Mouse (Mus musculus): ENCODE results near the gene Slc22a15. TPM values are rescaled to one million over a fixed set of nuclear protein-coding genes. Genes with fewer than 3 reads are reported as not detected.
"Not testable (repeated sequence)": the region's sequence is repeated elsewhere in the genome, so short reads cannot be mapped to it uniquely, and the experiment has no call there.

Slc22a15 gene
- polyA plus RNA-seq, 1 experiment from 2014 or later: 5.7 TPM

GRCm38 (mm10) chr3:101831189-101831858 lies 92.9 kb downstream of the Slc22a15 start:
- Histone ChIP-seq H3K4me2 (ENCODE audit: low read depth, low read length) (peak overlapping the region; percentile 15), H3K9me3 (ENCODE audit: control insufficient read depth, low read length) (no peaks in the 10 kb centered on the region), H3K4me1 (ENCODE audit: control insufficient read depth, insufficient read depth, low read length) (peaks cover 47% of the 10 kb centered on the region), H3K4me3 (ENCODE audit: low read length) (no peak overlapping the region), H3K9ac (ENCODE audit: low read depth, low read length) (0 out of 2 replicates have a peak overlapping the region, but pooled peaks have one; percentile 53), H3K27ac (ENCODE audit: low read length) (peak overlapping the region; percentile 87), H3K36me3 (ENCODE audit: control insufficient read depth, insufficient read depth, low read length) (no peaks in the 10 kb centered on the region), H3K27me3 (replicated peaks; ENCODE audit: control insufficient read depth, insufficient read depth, low read length) (no peaks in the 10 kb centered on the region)
- peak; percentile 80 for ATAC-seq
- WGBS: 21% methylated on average over 10 of the region's 10 CpGs

- H3K36me3 ChIP-seq (ENCODE audit: control insufficient read depth, insufficient read depth, low read length): no peaks in the 10 kb centered on the region
- ATAC-seq: no peak
- WGBS: 77% methylated on average over 10 of the region's 10 CpGs
- peaks cover 40% of the 10 kb centered on the region for H3K4me1 ChIP-seq (ENCODE audit: control insufficient read depth, insufficient read depth, low read length)
- peak overlapping the region; percentile 83 for H3K27ac ChIP-seq (ENCODE audit: low read length)
- no peak overlapping the region for H3K9ac ChIP-seq (ENCODE audit: low read depth, low read length)
- no peaks in the 10 kb centered on the region for H3K9me3 ChIP-seq (ENCODE audit: control insufficient read depth, low read length)
- no peak overlapping the region for H3K4me3 ChIP-seq (ENCODE audit: low read length)
- H3K4me2 ChIP-seq (ENCODE audit: low read depth, low read length): no peak overlapping the region
- H3K27me3 ChIP-seq (replicated peaks; ENCODE audit: control insufficient read depth, insufficient read depth, low read length): no peaks in the 10 kb centered on the region
Measured at GRCm38 (mm10) chr3:101829881-101830616, 94.2 kb downstream of the Slc22a15 start.

- Histone ChIP-seq H3K27ac (ENCODE audit: low read length) (peak overlapping the region; percentile 85), H3K4me2 (ENCODE audit: low read depth, low read length) (peak overlapping the region; percentile 17; the same call in 1 of the 2 replicates), H3K4me1 (ENCODE audit: control insufficient read depth, insufficient read depth, low read length) (peaks cover 54% of the 10 kb centered on the region), H3K9ac (ENCODE audit: low read depth, low read length) (peak overlapping the region; percentile 34; the same call in 1 of the 2 replicates), H3K36me3 (ENCODE audit: control insufficient read depth, insufficient read depth, low read length) (no peaks in the 10 kb centered on the region), H3K9me3 (ENCODE audit: control insufficient read depth, low read length) (no peaks in the 10 kb centered on the region), H3K27me3 (replicated peaks; ENCODE audit: control insufficient read depth, insufficient read depth, low read length) (no peaks in the 10 kb centered on the region), H3K4me3 (ENCODE audit: low read length) (no peak overlapping the region)
- no peak for ATAC-seq
- 48% methylated on average over 3 of the region's 3 CpGs for WGBS
Measured at GRCm38 (mm10) chr3:101828595-101828994, 95.7 kb downstream of the Slc22a15 start.

- no peaks in the 10 kb centered on the region for H3K36me3 ChIP-seq (ENCODE audit: control insufficient read depth, insufficient read depth, low read length)
- ATAC-seq: peak; percentile 63
- peak overlapping the region; percentile 85 for H3K27ac ChIP-seq (ENCODE audit: low read length)
- 68% methylated on average over 6 of the region's 6 CpGs for WGBS
- no peak overlapping the region for H3K4me3 ChIP-seq (ENCODE audit: low read length)
- H3K4me1 ChIP-seq (ENCODE audit: control insufficient read depth, insufficient read depth, low read length): peaks cover 53% of the 10 kb centered on the region
- H3K4me2 ChIP-seq (ENCODE audit: low read depth, low read length): peak overlapping the region; percentile 16; the same call in 1 of the 2 replicates
- H3K27me3 ChIP-seq (replicated peaks; ENCODE audit: control insufficient read depth, insufficient read depth, low read length): no peaks in the 10 kb centered on the region
- H3K9me3 ChIP-seq (ENCODE audit: control insufficient read depth, low read length): no peaks in the 10 kb centered on the region
- H3K9ac ChIP-seq (ENCODE audit: low read depth, low read length): no peak overlapping the region
Measured at GRCm38 (mm10) chr3:101827220-101827715, 97.0 kb downstream of the Slc22a15 start.

DNA sequence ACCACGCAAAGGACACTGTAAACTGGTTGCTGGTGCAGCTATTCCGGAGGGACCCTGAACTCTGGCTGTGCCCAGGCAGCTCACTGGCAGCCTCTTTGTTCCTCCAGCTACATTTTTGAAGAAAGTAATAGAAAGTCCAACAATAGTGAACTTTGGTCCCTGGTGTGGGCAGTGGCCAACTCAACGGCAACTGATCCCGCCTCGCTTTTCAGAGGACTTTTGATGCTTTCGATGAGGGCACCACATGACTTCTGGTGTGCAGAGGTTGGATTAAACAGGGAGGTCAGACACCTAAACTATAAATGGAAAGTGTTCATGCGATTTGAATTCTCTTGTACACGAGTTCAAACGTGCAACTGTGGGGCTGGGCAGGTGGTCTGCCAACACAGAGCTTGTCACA lies 99.9 kb downstream of the Slc22a15 start:
- Histone ChIP-seq H3K27me3 (replicated peaks; ENCODE audit: control insufficient read depth, insufficient read depth, low read length) (no peaks in the 10 kb centered on the region), H3K4me3 (ENCODE audit: low read length) (no peak overlapping the region), H3K9me3 (ENCODE audit: control insufficient read depth, low read length) (no peaks in the 10 kb centered on the region), H3K4me2 (ENCODE audit: low read depth, low read length) (no peak overlapping the region), H3K27ac (ENCODE audit: low read length) (peak overlapping the region; percentile 55), H3K4me1 (ENCODE audit: control insufficient read depth, insufficient read depth, low read length) (peaks cover 37% of the 10 kb centered on the region), H3K36me3 (ENCODE audit: control insufficient read depth, insufficient read depth, low read length) (no peaks in the 10 kb centered on the region), H3K9ac (ENCODE audit: low read depth, low read length) (no peak overlapping the region)
- ATAC-seq: peak; percentile 45
- WGBS: 61% methylated on average over 9 of the region's 9 CpGs

GRCm38 (mm10) chr3:101822052-101822451 lies 102.2 kb downstream of the Slc22a15 start:
- Histone ChIP-seq H3K27me3 (replicated peaks; ENCODE audit: control insufficient read depth, insufficient read depth, low read length) (no peaks in the 10 kb centered on the region), H3K9me3 (ENCODE audit: control insufficient read depth, low read length) (no peaks in the 10 kb centered on the region), H3K4me1 (ENCODE audit: control insufficient read depth, insufficient read depth, low read length) (peaks cover 19% of the 10 kb centered on the region), H3K27ac (ENCODE audit: low read length) (no peak overlapping the region), H3K4me3 (ENCODE audit: low read length) (no peak overlapping the region), H3K9ac (ENCODE audit: low read depth, low read length) (no peak overlapping the region), H3K36me3 (ENCODE audit: control insufficient read depth, insufficient read depth, low read length) (0 out of 2 replicates have a peak, but pooled peaks cover 6% of the 10 kb centered on the region), H3K4me2 (ENCODE audit: low read depth, low read length) (no peak overlapping the region)
- 81% methylated on average over 5 of the region's 5 CpGs for WGBS
- ATAC-seq: no peak

DNA sequence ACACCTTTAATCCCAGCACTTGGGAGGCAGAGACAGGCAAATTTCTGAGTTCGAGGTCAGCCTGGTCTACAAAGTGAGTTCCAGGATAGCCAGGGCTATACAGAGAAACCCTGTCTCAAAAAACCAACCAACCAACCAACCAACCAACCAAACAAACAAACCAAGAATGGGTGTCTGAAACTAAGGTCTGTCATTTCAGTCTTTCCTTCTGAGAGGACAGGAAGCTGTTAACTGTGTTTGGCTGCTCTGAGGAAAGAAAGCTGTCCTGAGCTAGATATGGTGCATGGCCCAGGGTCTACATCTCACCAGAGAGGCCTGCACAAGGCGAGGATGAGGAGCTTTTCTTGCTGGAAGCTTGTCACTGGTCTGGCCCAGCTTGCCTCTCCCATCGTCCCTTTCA lies 103.5 kb downstream of the Slc22a15 start:
- H3K27me3 ChIP-seq (replicated peaks; ENCODE audit: control insufficient read depth, insufficient read depth, low read length); ATAC-seq; H3K4me3 ChIP-seq (ENCODE audit: low read length); H3K9ac ChIP-seq (ENCODE audit: low read depth, low read length); H3K4me2 ChIP-seq (ENCODE audit: low read depth, low read length); H3K9me3 ChIP-seq (ENCODE audit: control insufficient read depth, low read length); H3K36me3 ChIP-seq (ENCODE audit: control insufficient read depth, insufficient read depth, low read length); H3K27ac ChIP-seq (ENCODE audit: low read length): not testable (repeated sequence)
- 87% methylated on average over 3 of the region's 3 CpGs for WGBS
- peaks cover 14% of the 10 kb centered on the region for H3K4me1 ChIP-seq (ENCODE audit: control insufficient read depth, insufficient read depth, low read length)

DNA sequence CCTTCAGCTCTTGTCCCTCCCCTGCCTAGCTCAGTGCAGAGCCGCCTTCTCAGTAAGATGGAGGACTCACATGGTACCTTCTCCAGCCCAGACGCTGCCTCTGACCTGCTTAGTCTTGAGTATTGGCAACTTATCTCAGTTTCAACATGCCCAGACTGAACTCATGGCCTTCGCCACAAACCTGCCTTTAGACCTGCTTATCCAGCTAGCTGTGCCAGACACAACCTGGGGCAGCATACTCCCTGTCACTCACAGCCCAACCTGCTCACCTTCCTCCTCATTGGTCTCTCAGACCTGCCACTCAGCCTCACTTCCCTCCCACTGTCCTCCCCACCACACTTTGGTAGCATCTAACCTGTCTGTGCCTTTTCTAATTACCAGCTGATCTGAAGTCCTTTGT lies 108.2 kb downstream of the Slc22a15 start:
- 84% methylated on average over 3 of the region's 3 CpGs for WGBS
- no peak overlapping the region for H3K4me3 ChIP-seq (ENCODE audit: low read length)

DNA sequence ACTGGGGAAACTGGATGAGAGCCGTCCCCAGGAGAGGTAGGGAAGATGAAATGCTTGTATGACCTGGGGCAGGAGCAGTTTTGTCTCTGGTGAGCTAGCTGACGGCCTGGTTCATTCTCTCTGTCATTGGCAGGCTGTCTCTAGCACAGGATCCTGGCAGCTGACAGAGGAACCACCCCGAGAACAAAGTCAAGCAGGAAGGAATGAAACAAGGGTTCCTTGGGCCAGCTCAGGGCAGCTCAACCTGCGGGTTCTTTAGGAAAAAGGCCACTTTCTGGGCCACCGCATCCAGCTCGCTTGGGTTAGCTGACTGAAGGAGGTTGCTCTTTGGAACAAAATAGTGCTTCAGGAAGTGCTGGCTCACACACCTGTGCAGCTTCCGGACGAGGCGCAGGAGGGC lies 109.5 kb downstream of the Slc22a15 start:
- 0 out of 2 replicates have a peak, but pooled peaks cover 6% of the 10 kb centered on the region for H3K36me3 ChIP-seq (ENCODE audit: control insufficient read depth, insufficient read depth, low read length)
- no peak for ATAC-seq
- H3K9ac ChIP-seq (ENCODE audit: low read depth, low read length): no peak overlapping the region
- no peak overlapping the region for H3K4me3 ChIP-seq (ENCODE audit: low read length)
- H3K9me3 ChIP-seq (ENCODE audit: control insufficient read depth, low read length): no peaks in the 10 kb centered on the region
- H3K27me3 ChIP-seq (replicated peaks; ENCODE audit: control insufficient read depth, insufficient read depth, low read length): no peaks in the 10 kb centered on the region
- 84% methylated on average over 9 of the region's 9 CpGs for WGBS
- no peak overlapping the region for H3K4me2 ChIP-seq (ENCODE audit: low read depth, low read length)
- H3K4me1 ChIP-seq (ENCODE audit: control insufficient read depth, insufficient read depth, low read length): no peaks in the 10 kb centered on the region
- H3K27ac ChIP-seq (ENCODE audit: low read length): no peak overlapping the region

More for the DNA sequence above, 108.2 kb downstream of the Slc22a15 start:
- no peak overlapping the region for H3K27ac ChIP-seq (ENCODE audit: low read length)
- H3K27me3 ChIP-seq (replicated peaks; ENCODE audit: control insufficient read depth, insufficient read depth, low read length): no peaks in the 10 kb centered on the region
- ATAC-seq: no peak
- no peak overlapping the region for H3K4me2 ChIP-seq (ENCODE audit: low read depth, low read length)
- H3K4me1 ChIP-seq (ENCODE audit: control insufficient read depth, insufficient read depth, low read length): no peaks in the 10 kb centered on the region
- no peak overlapping the region for H3K9ac ChIP-seq (ENCODE audit: low read depth, low read length)
- 0 out of 2 replicates have a peak, but pooled peaks cover 6% of the 10 kb centered on the region for H3K36me3 ChIP-seq (ENCODE audit: control insufficient read depth, insufficient read depth, low read length)
- H3K9me3 ChIP-seq (ENCODE audit: control insufficient read depth, low read length): no peaks in the 10 kb centered on the region

Data from intestine, embryonic 16.5 days (tissue).